Mouse (Mus musculus) MEL-GATA-1-ER (cell line): Measurements from ENCODE around the gene Yju2.

Experiments
- DNase-seq: peaks from one replicate; pipeline ENCODE4 v3.0.0-alpha.2; 2012; ENCODE audit warnings: low read depth; ENCODE audit errors: extremely low read depth

The Yju2 gene

GRCm38 (mm10) chr17:55959946-55960740, 1.2 kb downstream of the Yju2 start:
- no peak for DNase-seq

- DNase-seq = no peak
Measured at GRCm38 (mm10) chr17:55960791-55961190, 1.9 kb downstream of the Yju2 start.

- DNase-seq = no peak
Measured at GRCm38 (mm10) chr17:55961631-55962030, 2.7 kb downstream of the Yju2 start.

GRCm38 (mm10) chr17:55963171-55963570, 4.3 kb downstream of the Yju2 start:
- no peak for DNase-seq

- DNase-seq = no peak
Measured at GRCm38 (mm10) chr17:55964496-55964895, 5.6 kb downstream of the Yju2 start.

- no peak for DNase-seq
Measured at GRCm38 (mm10) chr17:55964996-55965395, 6.1 kb downstream of the Yju2 start.

GRCm38 (mm10) chr17:55967186-55967585, 8.3 kb downstream of the Yju2 start:
- no peak for DNase-seq

GRCm38 (mm10) chr17:55968210-55968609, 9.3 kb downstream of the Yju2 start:
- no peak for DNase-seq

- DNase-seq = no peak
Measured at GRCm38 (mm10) chr17:55969560-55969959, 10.7 kb downstream of the Yju2 start.

- no peak for DNase-seq
Measured at GRCm38 (mm10) chr17:55969966-55970891, 11.3 kb downstream of the Yju2 start, which contains the start of gene Shd. Gene Shd, plus strand, starts transcription at chr17:55970467.

GRCm38 (mm10) chr17:55971453-55971852, 12.6 kb downstream of the Yju2 start:
- DNase-seq = no peak

- no peak for DNase-seq
Measured at GRCm38 (mm10) chr17:55976255-55976862, 17.5 kb downstream of the Yju2 start.

GRCm38 (mm10) chr17:55977301-55977700, 18.4 kb downstream of the Yju2 start:
- no peak for DNase-seq

- no peak for DNase-seq
Measured at GRCm38 (mm10) chr17:55986030-55986961, 27.4 kb downstream of the Yju2 start, which contains the start of gene Fsd1. Gene Fsd1, plus strand, starts transcription at chr17:55986509.

- DNase-seq = no peak
Measured at GRCm38 (mm10) chr17:55990278-55990898, 31.5 kb downstream of the Yju2 start.

- DNase-seq = no peak
Measured at GRCm38 (mm10) chr17:55996007-55996406, 37.1 kb downstream of the Yju2 start.

GRCm38 (mm10) chr17:55999794-56000499, 41.0 kb downstream of the Yju2 start:
- DNase-seq = no peak

GRCm38 (mm10) chr17:56003000-56003399, 44.1 kb downstream of the Yju2 start:
- DNase-seq = no peak

- peak; percentile 62 for DNase-seq
Measured at GRCm38 (mm10) chr17:56005415-56006061, 46.6 kb downstream of the Yju2 start, which contains the start of the genes Stap2 and Mpnd. Gene Stap2, minus strand, starts transcription at chr17:56005584. Gene Mpnd, plus strand, starts transcription at chr17:56005711.
